Mouse (Mus musculus) intestine, postnatal 0 days (tissue): ENCODE measurements around the gene Aplp2. TPM values are rescaled to one million over a fixed set of nuclear protein-coding genes. Genes with fewer than 3 reads are reported as not detected.

Experiments
- ATAC-seq: fragments of 200-750 bp; cut with Nextera tagmentation; 2 replicates; pipeline ENCODE4 v1.8.0; 2017; ENCODE audit warnings: mild to moderate bottlenecking, moderate TSS enrichment, moderate library complexity
- H3K27ac ChIP-seq: fragments of 300-500 bp; sonication (generic); 2 replicates; pipeline ENCODE4 v1.5.1; 2014; ENCODE audit warnings: mild to moderate bottlenecking, low read depth, low read length, moderate library complexity
- H3K27me3 ChIP-seq: fragments of 300-500 bp; sonication (generic); replicated peaks from 2 replicates; pipeline ENCODE4 v1.6.1; 2014; ENCODE audit warnings: low read length, mixed read lengths; ENCODE audit not compliant: control insufficient read depth, insufficient read depth
- H3K36me3 ChIP-seq: fragments of 300-500 bp; sonication (generic); 2 replicates; pipeline ENCODE4 v1.6.1; 2014; ENCODE audit warnings: mild to moderate bottlenecking, moderate library complexity; ENCODE audit not compliant: control insufficient read depth, insufficient read depth
- H3K4me1 ChIP-seq: fragments of 300-500 bp; sonication (generic); replicated peaks from 2 replicates; pipeline ENCODE4 v1.6.1; 2014; ENCODE audit warnings: antibody characterized with exemption, low read length, mixed read lengths; ENCODE audit not compliant: control insufficient read depth, insufficient read depth
- H3K4me2 ChIP-seq: fragments of 300-500 bp; sonication (generic); replicated peaks from 2 replicates; pipeline ENCODE4 v1.6.1; 2014; ENCODE audit warnings: low read depth, mild to moderate bottlenecking, moderate library complexity
- H3K4me3 ChIP-seq: fragments of 300-500 bp; sonication (generic); 2 replicates; pipeline ENCODE4 v1.5.1; 2014; ENCODE audit warnings: low read depth, low read length
- H3K9ac ChIP-seq: fragments of 300-500 bp; sonication (generic); 2 replicates; pipeline ENCODE4 v1.6.1; 2014; ENCODE audit warnings: mild to moderate bottlenecking, low read depth, low read length
- H3K9me3 ChIP-seq: fragments of 300-500 bp; sonication (generic); 2 replicates; pipeline ENCODE4 v1.6.1; 2016; ENCODE audit warnings: mixed run types; ENCODE audit not compliant: control insufficient read depth
- CTCF ChIP-seq: sonication (generic); IDR thresholded peaks from 2 replicates; pipeline ENCODE4 v1.5.1; 2016; ENCODE audit warnings: low read depth, mild to moderate bottlenecking, control low read depth, antibody characterized with exemption, moderate library complexity
- WGBS: fragments of 180-500 bp; shearing (Covaris S2); extraction: QIAGEN DNeasy Blood & Tissue Kit; methylation state at CpG from one replicate; pipeline ENCODE4 v1.1.7; 2014; 5-methylcytosine and 5-hydroxymethylcytosine counted together
- polyA plus RNA-seq: library from polyadenylated mRNA; unstranded; fragments of >200 nt; fragmentation: Nextera tagmentation; extraction: Ambion mirVana; gene quantifications from 2 replicates; pipeline ENCODE4 v1.2.1, GENCODE M21; 2015

The Aplp2 gene
- polyA plus RNA-seq, 1 experiment from 2014 or later = 143 TPM

DNA sequence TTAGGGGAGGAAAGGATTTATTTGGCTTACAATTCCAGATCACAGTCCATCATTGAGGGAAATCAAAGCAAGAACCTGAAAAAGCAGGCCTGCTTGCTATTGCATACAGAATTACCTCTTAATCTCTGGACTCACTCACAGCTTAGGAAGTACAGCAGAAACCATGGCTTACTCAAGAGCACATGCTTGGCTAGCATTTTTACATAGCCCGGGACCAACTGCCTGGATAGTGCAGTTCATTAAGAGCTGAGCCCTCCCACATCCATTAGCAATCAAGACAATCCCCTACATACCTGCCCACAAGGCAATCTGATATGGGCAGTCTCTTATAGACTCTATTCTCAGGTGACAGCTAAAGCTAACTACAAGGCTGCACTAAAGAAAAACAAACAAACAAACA is 16.0 kb downstream of the Aplp2 start:
- Histone ChIP-seq H3K4me2 (no peak overlapping the region), H3K36me3 (peaks cover 6% of the 10 kb centered on the region; the same call in 1 of the 2 replicates), H3K9ac (no peak overlapping the region), H3K9me3 (no peaks in the 10 kb centered on the region), H3K4me1 (no peaks in the 10 kb centered on the region; the same call in 1 of the 2 replicates), H3K4me3 (no peak overlapping the region), H3K27me3 (no peaks in the 10 kb centered on the region), H3K27ac (no peak overlapping the region)
- TF ChIP-seq CTCF = no peak
- no peak for ATAC-seq
- 74% methylated on average over 1 of the region's 1 CpGs for WGBS

DNA sequence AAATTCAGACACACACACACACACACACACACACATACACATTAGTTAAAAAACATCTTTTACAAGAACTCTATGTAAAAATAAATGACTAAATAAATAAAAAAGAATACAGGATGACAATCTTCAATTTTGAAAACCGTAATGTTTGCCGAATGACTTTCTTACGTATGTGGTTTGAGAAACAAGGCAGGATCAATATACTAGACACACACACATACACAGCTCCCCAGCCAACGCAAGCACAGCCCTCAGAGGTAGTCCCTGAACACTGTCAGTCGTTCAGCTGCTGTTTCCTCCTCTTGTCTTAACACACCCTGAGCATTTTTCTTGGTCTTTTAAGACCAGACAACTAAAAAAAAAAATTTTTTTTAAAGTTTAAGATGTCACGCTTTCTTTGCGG is 19.2 kb downstream of the Aplp2 start:
- Histone ChIP-seq H3K9ac (no peak overlapping the region), H3K36me3 (peaks cover 6% of the 10 kb centered on the region; the same call in 1 of the 2 replicates), H3K27me3 (no peaks in the 10 kb centered on the region), H3K4me1 (no peaks in the 10 kb centered on the region; the same call in 1 of the 2 replicates), H3K27ac (no peak overlapping the region), H3K4me3 (no peak overlapping the region), H3K4me2 (no peak overlapping the region), H3K9me3 (no peaks in the 10 kb centered on the region)
- no peak for TF ChIP-seq CTCF
- 87% methylated on average over 7 of the region's 7 CpGs for WGBS
- ATAC-seq = no peak

DNA sequence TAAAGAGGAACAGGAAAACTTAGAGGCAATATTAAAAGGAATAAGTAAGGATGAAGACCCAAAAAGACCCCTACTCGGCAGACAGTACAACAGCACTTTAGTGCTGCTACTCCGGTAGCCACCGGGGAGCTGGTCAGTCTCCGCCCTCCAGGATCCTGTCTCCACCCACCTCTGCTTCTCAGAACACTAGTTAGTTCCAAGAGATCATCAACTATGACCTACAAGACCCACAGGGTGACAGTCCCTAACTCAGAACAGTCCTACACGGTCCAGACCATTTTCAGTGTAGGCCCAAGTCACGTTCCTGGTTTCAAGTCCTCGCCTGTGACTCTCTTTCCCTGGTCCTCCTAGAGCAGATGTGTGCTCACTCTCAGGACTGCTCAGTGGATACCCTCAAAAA is 20.1 kb downstream of the Aplp2 start:
- no peak overlapping the region for H3K4me2 ChIP-seq
- peaks cover 6% of the 10 kb centered on the region; the same call in 1 of the 2 replicates for H3K36me3 ChIP-seq
- no peaks in the 10 kb centered on the region for H3K9me3 ChIP-seq
- H3K27ac ChIP-seq = no peak overlapping the region
- no peaks in the 10 kb centered on the region for H3K27me3 ChIP-seq
- H3K4me1 ChIP-seq = no peaks in the 10 kb centered on the region; the same call in 1 of the 2 replicates
- H3K4me3 ChIP-seq = no peak overlapping the region
- no peak for TF ChIP-seq CTCF
- no peak for ATAC-seq
- H3K9ac ChIP-seq = no peak overlapping the region
- 71% methylated on average over 7 of the region's 7 CpGs for WGBS

DNA sequence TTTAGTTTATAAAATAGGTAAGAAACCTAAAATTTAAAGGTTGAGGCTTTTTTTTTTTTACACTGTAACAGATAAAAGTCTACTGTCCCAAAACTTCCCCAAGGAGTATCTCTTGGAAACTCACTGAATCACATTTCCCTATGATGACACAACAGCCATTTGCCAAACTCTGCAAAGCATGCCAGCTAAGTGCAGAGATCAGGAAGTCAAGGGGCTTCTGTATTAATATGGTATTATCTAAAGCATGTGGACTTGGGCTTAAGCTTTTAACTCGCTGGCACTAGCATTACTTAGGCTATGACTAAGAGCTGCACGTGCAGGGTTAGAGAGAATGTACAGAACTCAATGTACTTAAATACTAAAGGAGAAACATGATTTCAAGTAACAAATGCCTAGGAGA is 22.4 kb downstream of the Aplp2 start:
- TF ChIP-seq CTCF = no peak
- no peak for ATAC-seq
- H3K27me3 ChIP-seq = no peaks in the 10 kb centered on the region
- no peaks in the 10 kb centered on the region; the same call in 1 of the 2 replicates for H3K4me1 ChIP-seq
- H3K36me3 ChIP-seq = peaks cover 6% of the 10 kb centered on the region; the same call in 1 of the 2 replicates
- H3K9ac ChIP-seq = no peak overlapping the region
- no peak overlapping the region for H3K4me3 ChIP-seq
- 69% methylated on average over 2 of the region's 2 CpGs for WGBS
- no peak overlapping the region for H3K27ac ChIP-seq
- H3K9me3 ChIP-seq = no peaks in the 10 kb centered on the region
- no peak overlapping the region for H3K4me2 ChIP-seq

DNA sequence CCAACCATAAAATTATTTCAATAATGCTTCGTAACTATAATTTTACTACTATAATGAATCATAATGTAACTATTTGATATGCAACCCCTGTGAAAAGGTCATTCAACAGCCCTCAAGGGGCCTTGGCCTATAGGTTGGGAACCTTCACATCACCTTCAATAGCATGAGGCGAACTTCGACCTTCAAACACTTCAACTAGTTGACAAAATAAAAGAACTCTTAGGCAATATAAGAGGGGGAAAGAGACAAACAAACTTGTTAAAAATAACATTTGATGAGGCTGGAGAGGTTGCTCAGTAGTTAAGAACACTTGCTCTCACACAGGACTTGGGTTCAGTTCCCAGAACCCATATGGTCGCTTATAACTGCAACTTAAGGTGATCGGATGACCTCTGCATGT is 27.2 kb downstream of the Aplp2 start:
- no peak for ATAC-seq
- H3K9ac ChIP-seq = no peak overlapping the region
- no peak for TF ChIP-seq CTCF
- H3K9me3 ChIP-seq = no peaks in the 10 kb centered on the region
- no peak overlapping the region for H3K4me3 ChIP-seq
- H3K4me2 ChIP-seq = no peak overlapping the region
- H3K36me3 ChIP-seq = no peaks in the 10 kb centered on the region
- H3K27ac ChIP-seq = no peak overlapping the region
- no peaks in the 10 kb centered on the region for H3K27me3 ChIP-seq
- H3K4me1 ChIP-seq = no peaks in the 10 kb centered on the region
- WGBS = 94% methylated on average over 5 of the region's 5 CpGs

DNA sequence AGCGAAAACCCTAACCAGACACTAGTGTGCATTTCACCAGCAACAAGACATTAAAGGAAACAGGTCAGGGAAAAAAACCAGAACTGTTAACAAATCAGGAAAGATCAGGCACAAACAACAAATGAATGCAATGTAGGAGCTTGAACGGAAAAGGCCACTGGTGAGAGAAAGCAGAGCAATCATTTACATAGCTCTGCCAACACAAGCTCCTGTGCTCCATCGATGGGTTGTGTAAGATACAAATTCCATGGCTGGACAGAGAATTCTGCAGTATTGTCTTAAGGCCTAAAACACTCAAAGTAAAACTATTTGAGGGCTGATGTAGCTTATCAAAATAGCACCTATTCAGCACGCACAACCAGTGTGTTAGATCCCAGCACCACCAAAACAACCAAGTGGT is 28.6 kb downstream of the Aplp2 start:
- Histone ChIP-seq H3K27me3 (no peaks in the 10 kb centered on the region), H3K9ac (no peak overlapping the region), H3K27ac (no peak overlapping the region), H3K4me1 (no peaks in the 10 kb centered on the region), H3K9me3 (no peaks in the 10 kb centered on the region), H3K4me3 (no peak overlapping the region), H3K4me2 (no peak overlapping the region), H3K36me3 (no peaks in the 10 kb centered on the region)
- TF ChIP-seq CTCF = no peak
- WGBS = 57% methylated on average over 4 of the region's 4 CpGs
- ATAC-seq = no peak
